Mouse (Mus musculus) cerebellum, adult 8-10 months (tissue): ENCODE measurements around the gene Vdr.
"Not testable (repeated sequence)": the region's sequence is repeated elsewhere in the genome, so short reads cannot be mapped to it uniquely, and the experiment has no call there.

Experiments used
- DNase-seq: peaks from one replicate; pipeline ENCODE4 v3.0.0; 2022

Gene Vdr

GRCm38 (mm10) chr15:97873717-97874116 lies 36.7 kb downstream of the Vdr start:
- DNase-seq = no peak

GRCm38 (mm10) chr15:97872161-97872560 lies 38.3 kb downstream of the Vdr start:
- no peak for DNase-seq

GRCm38 (mm10) chr15:97871055-97872030 lies 39.1 kb downstream of the Vdr start:
- no peak for DNase-seq

- DNase-seq = not testable (repeated sequence)
Measured at GRCm38 (mm10) chr15:97870116-97870515, 40.3 kb downstream of the Vdr start.

GRCm38 (mm10) chr15:97868985-97869384 lies 41.4 kb downstream of the Vdr start:
- no peak for DNase-seq

- no peak for DNase-seq
Measured at GRCm38 (mm10) chr15:97865988-97866387, 44.4 kb downstream of the Vdr start.

GRCm38 (mm10) chr15:97865175-97865574 lies 45.3 kb downstream of the Vdr start:
- no peak for DNase-seq

- DNase-seq = no peak
Measured at GRCm38 (mm10) chr15:97864361-97865045, 45.9 kb downstream of the Vdr start.

- no peak for DNase-seq
Measured at GRCm38 (mm10) chr15:97863494-97863881, 46.9 kb downstream of the Vdr start.

- no peak for DNase-seq
Measured at GRCm38 (mm10) chr15:97862881-97863493, 47.4 kb downstream of the Vdr start.

- DNase-seq = no peak
Measured at GRCm38 (mm10) chr15:97860353-97860752, 50.1 kb downstream of the Vdr start.

GRCm38 (mm10) chr15:97858431-97858830 lies 52.0 kb downstream of the Vdr start:
- DNase-seq = no peak

- DNase-seq = no peak
Measured at GRCm38 (mm10) chr15:97854551-97854950, 55.9 kb downstream of the Vdr start.

GRCm38 (mm10) chr15:97854059-97854458 lies 56.4 kb downstream of the Vdr start:
- no peak for DNase-seq

- DNase-seq = no peak
Measured at GRCm38 (mm10) chr15:97852291-97852690, 58.1 kb downstream of the Vdr start.

GRCm38 (mm10) chr15:97851011-97851410 lies 59.4 kb downstream of the Vdr start:
- DNase-seq = no peak

GRCm38 (mm10) chr15:97850441-97850840 lies 60.0 kb downstream of the Vdr start:
- no peak for DNase-seq

GRCm38 (mm10) chr15:97849116-97849911 lies 61.1 kb downstream of the Vdr start:
- DNase-seq = peak; percentile 86

GRCm38 (mm10) chr15:97847866-97848265 lies 62.6 kb downstream of the Vdr start:
- DNase-seq = no peak

GRCm38 (mm10) chr15:97847285-97847684 lies 63.1 kb downstream of the Vdr start:
- DNase-seq = no peak

GRCm38 (mm10) chr15:97846121-97846882 lies 64.1 kb downstream of the Vdr start:
- DNase-seq = no peak
